Mouse (Mus musculus) ES-Bruce4 (cell line): ENCODE measurements around the gene Usp48.

Experiments
- CTCF ChIP-seq: IDR thresholded peaks from one replicate; pipeline ENCODE4 v1.8.1; 2011; ENCODE audit warnings: low read depth, low read length
- POLR2A ChIP-seq: IDR thresholded peaks from one replicate; pipeline ENCODE4 v1.8.1; 2011; ENCODE audit warnings: low read length; ENCODE audit not compliant: insufficient read depth

GRCm38 (mm10) chr4:137686303-137686702 lies 92.7 kb downstream of the Usp48 start:
- TF ChIP-seq POLR2A: no peak
- TF ChIP-seq CTCF: no peak
